Mouse (Mus musculus) kidney, adult 2 months (tissue): Measurements from ENCODE around the gene Nipal3.

Experiments
- CTCF ChIP-seq: fragments of 200-500 bp; conservative IDR thresholded peaks from 2 replicates; pipeline ENCODE4 v1.5.1; 2011; ENCODE audit warnings: low read depth, mild to moderate bottlenecking, control low read depth, low read length, moderate library complexity, mixed read lengths; ENCODE audit not compliant: insufficient read depth, insufficient read length
- POLR2A ChIP-seq: fragments of 200-500 bp; IDR thresholded peaks from one replicate; pipeline ENCODE4 v1.6.1; 2011; ENCODE audit warnings: low read depth, low read length, control low read depth

GRCm38 (mm10) chr4:135518135-135518534 is 23.3 kb upstream of the Nipal3 start:
- TF ChIP-seq CTCF (no peak), POLR2A (no peak)
